Mouse (Mus musculus) neural tube, embryonic 10.5 days (tissue): ENCODE measurements at regions not wholly inside any gene's neighbourhood (a gene's known extent, or its start where the extent isn't known, plus 50 kb on each side); places are given as distances from the start of the nearest gene placed in this dataset.

Experiments
- DNase-seq: peaks from one replicate; pipeline ENCODE4 v3.0.0-alpha.2; 2017; ENCODE audit warnings: low spot score; ENCODE audit errors: extremely low spot score

- DNase-seq: no peak
Measured at GRCm38 (mm10) chr6:127341604-127342003, 105.0 kb upstream of the Parp11 start.

GRCm38 (mm10) chr6:127348770-127349409 lies 97.8 kb upstream of the Parp11 start:
- no peak for DNase-seq

GRCm38 (mm10) chr6:127349479-127350110 lies 97.0 kb upstream of the Parp11 start:
- no peak for DNase-seq

GRCm38 (mm10) chr6:127351691-127352090 lies 94.9 kb upstream of the Parp11 start:
- DNase-seq: no peak

- DNase-seq: no peak
Measured at GRCm38 (mm10) chr6:127355112-127355511, 91.5 kb upstream of the Parp11 start.

- no peak for DNase-seq
Measured at GRCm38 (mm10) chr6:127356442-127356841, 90.2 kb upstream of the Parp11 start.

- no peak for DNase-seq
Measured at GRCm38 (mm10) chr6:127358805-127359204, 87.8 kb upstream of the Parp11 start.

- peak; percentile 66 for DNase-seq
Measured at GRCm38 (mm10) chr6:127359391-127359874, 87.2 kb upstream of the Parp11 start.

- DNase-seq: no peak
Measured at GRCm38 (mm10) chr6:127362166-127362565, 84.5 kb upstream of the Parp11 start.

GRCm38 (mm10) chr6:127362966-127363752 lies 83.5 kb upstream of the Parp11 start:
- peak; percentile 55 for DNase-seq

- no peak for DNase-seq
Measured at GRCm38 (mm10) chr6:127363871-127364590, 82.6 kb upstream of the Parp11 start.

- no peak for DNase-seq
Measured at GRCm38 (mm10) chr6:127364591-127365187, 82.0 kb upstream of the Parp11 start.

GRCm38 (mm10) chr6:127365246-127365645 lies 81.4 kb upstream of the Parp11 start:
- no peak for DNase-seq

GRCm38 (mm10) chr6:127365651-127366050 lies 81.0 kb upstream of the Parp11 start:
- no peak for DNase-seq

- DNase-seq: no peak
Measured at GRCm38 (mm10) chr6:127373052-127373451, 73.6 kb upstream of the Parp11 start.

GRCm38 (mm10) chr6:127373797-127374463 lies 72.7 kb upstream of the Parp11 start:
- no peak for DNase-seq

- DNase-seq: no peak
Measured at GRCm38 (mm10) chr6:127374464-127375143, 72.0 kb upstream of the Parp11 start.

- no peak for DNase-seq
Measured at GRCm38 (mm10) chr6:127375144-127375529, 71.5 kb upstream of the Parp11 start.

- no peak for DNase-seq
Measured at GRCm38 (mm10) chr6:127375711-127376199, 70.9 kb upstream of the Parp11 start.

- DNase-seq: no peak
Measured at GRCm38 (mm10) chr6:127378701-127379100, 67.9 kb upstream of the Parp11 start.
